Mouse (Mus musculus): ENCODE measurements around the gene Prrc2a.

- no peak for TF ChIP-seq EP300 (IDR thresholded peaks at IDR 0.05; ENCODE audit: low read depth)
- TF ChIP-seq CTCF (IDR thresholded peaks at IDR 0.05; ENCODE audit: low read depth), result no peak
Observed at GRCm38 (mm10) chr17:35200398-35200797, 35.7 kb upstream of the Prrc2a start.

All from liver, embryonic 14.5 days (tissue).